Mouse (Mus musculus): Measurements from ENCODE around the gene Hace1.
"Not testable (repeated sequence)": the region's sequence is repeated elsewhere in the genome, so short reads cannot be mapped to it uniquely, and the experiment has no call there.

DNA sequence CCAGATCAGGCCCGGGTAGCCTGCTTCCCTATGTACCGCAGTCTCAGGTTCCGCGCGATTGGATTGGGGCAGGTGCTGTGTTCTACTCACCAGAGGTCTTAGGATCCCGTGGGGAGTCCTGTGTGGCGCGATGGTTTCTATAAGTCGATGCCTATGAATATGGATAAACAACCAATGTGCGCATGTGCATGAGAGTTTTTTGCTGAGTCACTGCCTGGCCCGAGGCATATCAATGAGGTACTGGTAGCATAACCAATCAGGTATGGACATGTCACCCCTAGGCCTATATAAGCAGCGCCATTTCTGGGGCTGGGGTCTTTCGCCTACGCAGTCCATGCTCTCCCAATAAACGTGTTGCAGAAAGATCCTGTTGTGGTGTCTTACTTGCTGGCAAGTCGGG, 40.3 kb upstream of the Hace1 start:
- peak; percentile 87 for TF ChIP-seq MAFK (IDR thresholded peaks at IDR 0.05; ENCODE audit: insufficient read depth, low read depth, low read length)
- not testable (repeated sequence) for TF ChIP-seq ZNF384 (IDR thresholded peaks at IDR 0.05; ENCODE audit: low read depth, low read length); CHD2 (IDR thresholded peaks at IDR 0.05; ENCODE audit: low read depth, low read length); ZC3H11A (IDR thresholded peaks at IDR 0.05; ENCODE audit: borderline replicate concordance, low read depth, low read length)

Measured in ES-E14 (cell line).